Mouse (Mus musculus) lung, embryonic 16.5 days (tissue): Measurements from ENCODE around the gene Vstm5. TPM values are rescaled to one million over a fixed set of nuclear protein-coding genes. Genes with fewer than 3 reads are reported as not detected.

ENCODE experiments used
- ATAC-seq: fragments of 200-750 bp; cut with Nextera tagmentation; 2 replicates; pipeline ENCODE4 v1.8.0; 2017; ENCODE audit warnings: low read depth, mild to moderate bottlenecking, moderate library complexity
- H3K27ac ChIP-seq: fragments of 300-500 bp; sonication (generic); 2 replicates; pipeline ENCODE4 v1.5.1; 2014; ENCODE audit warnings: mild to moderate bottlenecking, control low read depth, low read length
- H3K27me3 ChIP-seq: fragments of 300-500 bp; sonication (generic); 2 replicates; pipeline ENCODE4 v1.6.1; 2014; ENCODE audit warnings: low read depth, low read length, mixed read lengths; ENCODE audit not compliant: control insufficient read depth, insufficient read depth
- H3K36me3 ChIP-seq: fragments of 300-500 bp; sonication (generic); 2 replicates; pipeline ENCODE4 v1.6.1; 2014; ENCODE audit warnings: low read length; ENCODE audit not compliant: control insufficient read depth, insufficient read depth
- H3K4me1 ChIP-seq: fragments of 300-500 bp; sonication (generic); replicated peaks from 2 replicates; pipeline ENCODE4 v1.6.1; 2014; ENCODE audit warnings: low read length, mixed read lengths; ENCODE audit not compliant: control insufficient read depth, insufficient read depth
- H3K4me2 ChIP-seq: fragments of 300-500 bp; sonication (generic); 2 replicates; pipeline ENCODE4 v1.6.1; 2014; ENCODE audit warnings: low read depth, low read length, control low read depth
- H3K4me3 ChIP-seq: fragments of 300-500 bp; sonication (generic); 2 replicates; pipeline ENCODE4 v1.5.1; 2014; ENCODE audit warnings: mild to moderate bottlenecking, low read length, control low read depth
- H3K9ac ChIP-seq: fragments of 300-500 bp; sonication (generic); 2 replicates; pipeline ENCODE4 v1.6.1; 2014; ENCODE audit warnings: low read length, control low read depth
- H3K9me3 ChIP-seq: fragments of 300-500 bp; sonication (generic); 2 replicates; pipeline ENCODE4 v1.6.1; 2016; ENCODE audit warnings: low read length; ENCODE audit not compliant: control insufficient read depth
- WGBS: fragments of 180-500 bp; shearing (Covaris S2); extraction: QIAGEN DNeasy Blood & Tissue Kit; methylation state at CpG from one replicate; pipeline ENCODE4 v1.1.7; 2014; 5-methylcytosine and 5-hydroxymethylcytosine counted together
- polyA plus RNA-seq: library from polyadenylated mRNA; unstranded; fragments of >200 nt; fragmentation: Nextera tagmentation; extraction: Ambion mirVana; gene quantifications from 2 replicates; pipeline ENCODE4 v1.2.1, GENCODE M21; 2015

Gene Vstm5
- polyA plus RNA-seq, 1 experiment from 2014 or later: 0.84 TPM

DNA sequence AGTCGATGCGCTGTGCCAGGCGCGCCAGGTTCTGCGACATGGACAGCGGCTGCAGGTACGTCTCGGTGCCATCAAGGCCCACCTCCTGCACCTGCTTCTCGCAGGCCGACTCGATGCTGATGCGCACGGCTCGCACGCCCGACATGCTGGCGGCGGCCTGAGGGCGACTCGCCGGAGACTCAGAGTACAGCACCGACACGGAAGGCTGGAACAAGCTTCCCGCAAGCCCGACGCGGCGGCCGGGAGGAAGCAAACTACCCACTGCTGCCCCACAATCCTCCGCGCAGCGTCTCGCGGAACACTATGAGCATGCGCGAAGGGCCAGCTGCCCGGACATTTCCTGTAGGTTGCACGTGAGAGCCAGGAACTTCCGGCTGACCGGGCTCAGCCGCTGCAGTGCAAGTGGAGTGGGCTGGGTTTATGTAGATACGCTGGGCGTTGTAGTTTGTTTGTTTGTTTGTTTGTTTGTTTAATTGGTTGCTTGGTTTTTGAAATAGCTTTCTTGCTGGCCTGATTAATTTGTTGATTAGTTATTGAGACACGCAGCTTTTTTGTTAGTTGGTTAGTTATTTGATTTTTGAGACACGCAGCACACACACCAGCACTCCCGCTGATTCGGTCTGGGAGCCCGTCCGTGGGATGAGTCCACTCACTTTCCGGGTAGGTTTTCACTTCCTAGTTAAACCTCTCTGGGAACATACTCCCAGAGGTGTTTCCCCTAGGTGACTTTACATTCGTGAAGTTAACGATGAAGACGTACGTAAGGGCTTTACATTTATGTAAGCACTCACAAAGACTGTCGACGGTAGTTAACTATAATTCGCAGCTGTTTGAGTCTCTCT, 41.0 kb downstream of the Vstm5 start, which contains the start of gene Med17:
Med17 (minus strand) TSS at position 283 of the 842 bp plus-strand sequence.
- peak within 1 kb of the TSS; percentile 99 for H3K4me3 ChIP-seq
- peak within 1 kb of the TSS; percentile 99 for H3K9ac ChIP-seq
- H3K4me2 ChIP-seq: peak within 1 kb of the TSS; percentile 73
- peaks cover 16% of the 10 kb centered on the region for H3K4me1 ChIP-seq
- peaks cover 12% of the 10 kb centered on the region for H3K36me3 ChIP-seq
- no peaks in the 10 kb centered on the region for H3K9me3 ChIP-seq
- H3K27ac ChIP-seq: peak within 1 kb of the TSS; percentile 91
- H3K27me3 ChIP-seq: no peaks in the 10 kb centered on the region
- ATAC-seq: peak; percentile 99
- 2% methylated on average over 56 of the region's 57 CpGs for WGBS

DNA sequence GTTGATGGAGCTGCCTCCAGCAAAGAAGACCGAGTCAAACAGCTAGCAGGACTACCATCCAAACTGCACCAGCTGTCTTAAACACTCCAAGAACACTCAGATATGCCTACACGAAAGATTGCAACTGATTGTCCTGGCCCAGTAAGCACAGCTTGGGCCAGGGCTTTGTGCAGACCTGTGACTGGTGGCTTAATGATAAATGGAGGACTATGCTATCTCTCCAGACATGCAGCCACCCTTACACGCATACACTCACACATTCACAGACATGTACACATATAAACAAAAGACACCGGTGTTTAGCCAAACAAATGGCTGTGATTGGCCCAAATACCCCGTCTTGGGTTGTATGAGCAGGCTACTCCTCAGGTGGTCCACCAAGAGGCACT, 41.6 kb downstream of the Vstm5 start:
- no peak for ATAC-seq
- H3K27ac ChIP-seq: no peak overlapping the region
- H3K4me3 ChIP-seq: peak overlapping the region; percentile 99
- peak overlapping the region; percentile 99 for H3K9ac ChIP-seq
- peaks cover 7% of the 10 kb centered on the region for H3K36me3 ChIP-seq
- no peaks in the 10 kb centered on the region for H3K9me3 ChIP-seq
- peaks cover 16% of the 10 kb centered on the region for H3K4me1 ChIP-seq
- no peaks in the 10 kb centered on the region for H3K27me3 ChIP-seq
- WGBS: 39% methylated on average over 5 of the region's 5 CpGs
- peak overlapping the region; percentile 61 for H3K4me2 ChIP-seq

DNA sequence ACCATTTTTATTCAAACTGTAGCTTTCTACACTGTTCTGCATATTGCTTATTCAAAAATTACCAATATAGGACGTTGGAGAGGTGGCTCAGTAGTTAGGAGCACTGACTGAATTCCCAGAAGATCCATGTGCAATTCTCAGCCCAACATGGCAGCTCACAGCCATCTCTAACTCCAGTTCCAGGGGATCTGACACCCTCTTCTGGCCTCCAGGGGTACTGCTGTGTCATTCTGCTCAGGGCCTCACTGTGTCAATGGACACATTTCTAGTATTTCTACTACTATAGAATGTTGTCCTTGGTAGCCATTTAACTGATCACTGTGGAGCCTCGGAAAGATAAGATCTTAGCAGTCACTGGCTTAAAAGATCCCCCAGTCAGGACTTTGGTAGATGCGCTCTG, 46.6 kb downstream of the Vstm5 start:
- peaks cover 5% of the 10 kb centered on the region; the same call in 1 of the 2 replicates for H3K36me3 ChIP-seq
- H3K4me2 ChIP-seq: no peak overlapping the region
- H3K27me3 ChIP-seq: no peaks in the 10 kb centered on the region
- WGBS: 74% methylated on average over 3 of the region's 3 CpGs
- no peak overlapping the region for H3K27ac ChIP-seq
- peaks cover 5% of the 10 kb centered on the region for H3K4me1 ChIP-seq
- no peak overlapping the region for H3K9ac ChIP-seq
- no peaks in the 10 kb centered on the region for H3K9me3 ChIP-seq
- ATAC-seq: no peak
- H3K4me3 ChIP-seq: no peak overlapping the region

DNA sequence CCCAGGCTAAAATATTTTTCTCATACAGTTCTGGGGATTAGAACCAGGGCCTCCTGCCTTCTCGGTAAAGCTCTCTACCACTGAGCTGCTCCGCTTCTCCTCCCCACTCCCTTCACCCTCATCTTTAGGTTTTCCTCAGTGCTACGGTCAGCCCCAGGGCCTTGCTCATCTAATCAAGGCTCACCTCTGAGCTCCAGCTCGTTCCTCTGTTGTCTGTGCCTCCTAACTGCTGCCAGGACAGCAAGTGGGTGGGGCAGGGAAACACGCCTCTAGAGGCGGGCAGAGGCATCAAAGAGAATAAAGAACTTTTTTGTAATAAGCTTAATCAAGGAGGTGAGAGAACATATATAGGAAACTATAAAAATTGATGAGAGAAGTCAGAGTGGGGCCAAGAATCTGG, 49.0 kb downstream of the Vstm5 start:
- WGBS: 58% methylated on average over 6 of the region's 6 CpGs
- H3K9ac ChIP-seq: no peak overlapping the region
- no peaks in the 10 kb centered on the region for H3K27me3 ChIP-seq
- no peaks in the 10 kb centered on the region for H3K4me1 ChIP-seq
- H3K27ac ChIP-seq: no peak overlapping the region
- H3K36me3 ChIP-seq: peaks cover 6% of the 10 kb centered on the region; the same call in 1 of the 2 replicates
- H3K4me2 ChIP-seq: no peak overlapping the region
- ATAC-seq: no peak
- no peak overlapping the region for H3K4me3 ChIP-seq
- H3K9me3 ChIP-seq: no peaks in the 10 kb centered on the region

DNA sequence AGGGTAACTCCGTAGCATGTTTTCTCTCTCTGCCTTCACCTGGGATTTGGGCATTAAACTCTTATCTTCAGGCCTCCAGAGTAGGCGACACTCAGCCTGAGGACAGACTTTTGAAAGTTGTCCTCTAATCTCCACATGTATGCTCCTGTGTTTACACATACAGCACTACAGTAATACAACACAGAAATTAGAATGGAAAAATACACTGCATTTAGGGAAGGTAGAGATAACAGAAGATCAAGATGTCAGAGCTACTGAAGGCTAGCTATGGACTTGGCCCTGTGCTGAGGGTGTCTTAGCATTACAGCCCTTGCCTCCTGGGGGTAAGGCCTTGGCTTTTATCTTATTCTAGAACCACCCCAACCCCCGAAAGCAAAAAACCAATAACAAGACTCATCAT, 49.6 kb downstream of the Vstm5 start:
- H3K4me1 ChIP-seq: no peaks in the 10 kb centered on the region
- H3K27me3 ChIP-seq: no peaks in the 10 kb centered on the region
- 84% methylated on average over 3 of the region's 3 CpGs for whole genome bisulfite sequencing
- H3K9me3 ChIP-seq: no peaks in the 10 kb centered on the region
- H3K9ac ChIP-seq: no peak overlapping the region
- H3K27ac ChIP-seq: no peak overlapping the region
- ATAC-seq: no peak
- H3K4me3 ChIP-seq: no peak overlapping the region
- peaks cover 6% of the 10 kb centered on the region; the same call in 1 of the 2 replicates for H3K36me3 ChIP-seq
- no peak overlapping the region for H3K4me2 ChIP-seq

DNA sequence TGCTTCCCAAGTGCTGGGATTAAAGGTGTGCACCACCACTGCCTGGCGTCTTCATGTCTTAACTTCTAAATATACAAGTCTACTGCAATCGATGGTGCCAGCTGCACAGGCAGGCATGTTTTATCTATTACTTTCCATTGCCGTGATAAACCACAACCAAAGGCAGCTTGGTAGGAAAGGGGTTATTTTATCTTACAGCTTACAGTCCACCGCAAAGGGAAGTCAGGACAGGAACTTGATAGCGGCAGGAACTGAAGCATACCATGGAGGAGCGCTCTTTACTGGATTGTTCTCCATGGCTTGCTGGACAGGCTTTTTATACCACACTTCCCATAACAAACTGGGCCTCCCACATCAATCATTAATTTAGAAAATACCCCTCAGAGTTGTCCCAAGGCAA, 50.4 kb downstream of the Vstm5 start:
- WGBS: 87% methylated on average over 6 of the region's 6 CpGs
- Histone ChIP-seq H3K36me3 (peaks cover 6% of the 10 kb centered on the region; the same call in 1 of the 2 replicates), H3K9me3 (no peaks in the 10 kb centered on the region), H3K9ac (no peak overlapping the region), H3K4me2 (no peak overlapping the region), H3K27me3 (no peaks in the 10 kb centered on the region), H3K4me1 (no peaks in the 10 kb centered on the region), H3K4me3 (no peak overlapping the region), H3K27ac (no peak overlapping the region)
- no peak for ATAC-seq

DNA sequence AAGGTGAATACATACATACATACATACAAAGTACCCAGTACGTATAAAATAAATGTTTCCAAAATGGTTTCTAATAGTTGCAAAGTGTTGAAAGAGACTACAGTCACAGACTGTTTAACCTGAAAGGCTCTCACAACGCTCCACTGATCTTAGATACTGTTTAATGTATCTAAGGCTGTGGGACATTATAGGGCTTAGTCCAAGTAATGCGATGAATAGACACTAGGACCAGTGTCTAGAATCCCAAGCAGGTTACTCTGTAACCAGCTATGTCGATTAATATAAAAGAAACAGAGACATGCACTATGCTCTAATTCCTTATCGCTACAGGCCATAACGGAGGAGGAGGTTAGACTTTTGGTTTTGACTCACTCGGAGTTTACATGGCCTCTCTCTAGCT, 58.3 kb downstream of the Vstm5 start:
- Histone ChIP-seq H3K4me3 (no peak overlapping the region), H3K36me3 (no peaks in the 10 kb centered on the region), H3K27me3 (no peaks in the 10 kb centered on the region), H3K4me1 (peaks cover 8% of the 10 kb centered on the region; the same call in 1 of the 2 replicates), H3K9me3 (no peaks in the 10 kb centered on the region), H3K4me2 (no peak overlapping the region), H3K27ac (no peak overlapping the region), H3K9ac (no peak overlapping the region)
- WGBS: 86% methylated on average over 7 of the region's 7 CpGs
- no peak for ATAC-seq

DNA sequence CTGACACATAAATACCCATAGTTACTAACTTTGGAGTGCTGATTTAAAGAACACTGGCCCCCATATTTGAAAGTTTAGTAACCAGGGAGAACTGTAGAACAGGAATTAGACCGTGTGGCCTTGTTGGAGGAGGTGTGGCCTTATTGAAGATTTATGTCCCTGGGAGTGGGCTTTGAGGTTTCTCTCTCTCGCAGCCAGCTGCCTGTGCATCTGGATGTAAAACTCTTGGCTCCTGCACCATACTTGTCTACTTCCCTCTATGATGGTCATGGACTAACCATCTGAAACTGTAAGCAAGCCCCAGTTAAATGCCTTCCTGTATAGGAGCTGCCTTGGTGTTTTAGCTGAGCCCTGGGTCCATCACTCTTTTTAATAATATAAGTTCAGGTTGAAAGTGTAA, 59.6 kb downstream of the Vstm5 start:
- Histone ChIP-seq H3K9me3 (no peaks in the 10 kb centered on the region), H3K4me2 (no peak overlapping the region), H3K36me3 (no peaks in the 10 kb centered on the region), H3K4me3 (no peak overlapping the region), H3K27ac (no peak overlapping the region), H3K9ac (no peak overlapping the region), H3K4me1 (peaks cover 8% of the 10 kb centered on the region; the same call in 1 of the 2 replicates), H3K27me3 (no peaks in the 10 kb centered on the region)
- no peak for ATAC-seq
- WGBS: 37% methylated on average over 2 of the region's 2 CpGs

DNA sequence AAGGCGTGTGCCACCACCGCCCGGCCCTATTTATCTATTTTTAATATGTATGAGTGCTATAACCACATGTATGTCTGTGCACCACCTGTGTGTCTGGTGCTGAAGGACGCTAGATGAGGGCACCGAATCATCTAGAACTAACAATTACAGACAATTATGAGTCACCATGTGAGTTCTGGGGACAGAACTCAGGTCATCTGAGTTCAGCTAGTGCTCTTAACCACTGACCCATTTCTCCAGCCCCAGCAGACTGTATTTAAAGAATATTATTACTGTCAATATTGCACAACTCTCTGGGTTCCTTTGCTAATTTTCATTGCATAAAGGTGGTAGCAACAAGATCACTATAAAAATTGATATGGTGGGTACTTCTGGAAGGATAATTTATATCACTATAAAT, 61.2 kb downstream of the Vstm5 start:
- Histone ChIP-seq H3K9ac (no peak overlapping the region), H3K27ac (no peak overlapping the region), H3K4me3 (no peak overlapping the region), H3K36me3 (no peaks in the 10 kb centered on the region), H3K9me3 (no peaks in the 10 kb centered on the region), H3K4me1 (peaks cover 8% of the 10 kb centered on the region), H3K27me3 (no peaks in the 10 kb centered on the region), H3K4me2 (no peak overlapping the region)
- 92% methylated on average over 5 of the region's 5 CpGs for WGBS
- ATAC-seq: no peak
